In the genomic region with DNA sequence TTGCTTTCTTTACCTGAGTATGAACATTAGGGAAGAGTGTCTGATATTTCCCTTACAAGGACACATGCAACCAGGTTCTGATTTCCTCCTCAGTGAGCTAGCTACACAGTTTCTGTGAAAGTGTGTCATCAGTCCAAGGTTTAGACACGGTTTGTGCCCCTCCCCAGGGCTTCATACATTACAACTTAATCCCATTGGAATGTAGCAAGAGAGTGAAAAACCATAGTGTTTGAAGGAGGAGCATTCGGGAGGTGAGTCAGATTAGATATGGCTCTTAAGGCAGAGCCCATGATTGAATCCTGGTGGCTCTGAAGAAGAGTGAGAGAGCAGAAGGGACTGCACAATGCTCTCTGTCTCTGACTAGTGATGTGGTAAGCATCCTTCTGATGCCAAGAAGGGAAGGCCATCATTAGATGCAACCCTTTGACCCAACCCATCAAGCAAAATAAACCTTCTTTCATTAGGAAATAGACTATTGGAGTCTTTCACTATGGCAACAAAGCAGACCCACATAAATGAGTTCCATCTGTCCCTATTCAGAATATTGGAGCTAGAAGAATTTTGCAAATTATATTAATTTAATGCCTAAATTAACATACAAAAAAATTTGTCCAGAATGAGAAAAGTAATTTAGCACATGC, we compare ENCODE assay signal across 43 mouse cellular contexts. TPM values are rescaled to one million over a fixed set of nuclear protein-coding genes. Genes with fewer than 3 reads are reported as not detected.
DNase-seq lines count a peak whose midpoint lies in the region; ATAC-seq and TF ChIP-seq lines count a peak whose summit lies in the region.
"Had no signal": no experiment of that assay in that cellular context is flagged by ENCODE, and none has a peak within 500 bp of the region (broad histone marks: within the 10 kb centered on the region; RNA-seq: fewer than 3 reads in every experiment).

No protein-coding gene starts in this region.

- no peak for TF ChIP-seq POLR2A in kidney, adult 2 months (IDR thresholded peaks at IDR 0.05; ENCODE audit: low read depth, low read length)

- no peaks in the 10 kb centered on the region for H3K36me3 ChIP-seq in embryonic facial prominence, embryonic 14.5 days (ENCODE audit: control insufficient read depth, insufficient read depth, low read length)
- H3K36me3 ChIP-seq in kidney, adult 2 months (ENCODE audit: control insufficient read depth, insufficient read depth, low read length) = no peaks in the 10 kb centered on the region
- H3K36me3 ChIP-seq: embryonic facial prominence, embryonic 15.5 days; heart, embryonic 13.5 days; limb, embryonic 13.5 days; midbrain, embryonic 13.5 days; neural tube, embryonic 13.5 days had no signal

- no peaks in the 10 kb centered on the region for H3K4me1 ChIP-seq in embryonic facial prominence, embryonic 14.5 days (ENCODE audit: control insufficient read depth, insufficient read depth, low read length)
- no peaks in the 10 kb centered on the region for H3K4me1 ChIP-seq in kidney, adult 2 months (ENCODE audit: control insufficient read depth, insufficient read depth, low read length)
- H3K4me1 ChIP-seq: embryonic facial prominence, embryonic 15.5 days; heart, embryonic 13.5 days; limb, embryonic 13.5 days; midbrain, embryonic 13.5 days; neural tube, embryonic 13.5 days had no signal

- no peak overlapping the region for H3K4me3 ChIP-seq in embryonic facial prominence, embryonic 14.5 days (ENCODE audit: low read depth, low read length)
- no peak overlapping the region for H3K4me3 ChIP-seq in kidney, adult 2 months (ENCODE audit: insufficient read depth, low read depth, low read length)
- H3K4me3 ChIP-seq: embryonic facial prominence, embryonic 15.5 days; heart, embryonic 13.5 days; limb, embryonic 13.5 days; midbrain, embryonic 13.5 days; neural tube, embryonic 13.5 days had no signal

- ATAC-seq in embryonic facial prominence, embryonic 14.5 days (ENCODE audit: low read depth) = no peak; the same call in 1 of the 2 replicates
- no peak for ATAC-seq in megakaryocyte progenitor cell, adult 5-6 weeks (replicated peaks; ENCODE audit: poor library complexity)
- ATAC-seq: forebrain, embryonic 14.5 days; inflammation-experienced regulatory T-cells, adult 6 months; liver, postnatal 0 days; midbrain, embryonic 13.5 days had no signal

- peak; percentile 8 for DNase-seq in embryo, embryonic 10.5 days (ENCODE audit: low spot score)
- no peak for DNase-seq in embryo, embryonic 9.5 days (ENCODE audit: extremely low spot score)
- DNase-seq in 3134 (ENCODE audit: extremely low read depth, insufficient read length, low spot score) (peak; percentile 7), adipocyte (ENCODE audit: low spot score) (peak; percentile 26)
- peak; percentile 27 for DNase-seq in embryonic facial prominence, embryonic 14.5 days (ENCODE audit: low spot score)
- DNase-seq in frontal cortex, postnatal 14 days (ENCODE audit: low spot score in 2 of 2) = no peak
- no peak for DNase-seq in kidney, adult 2 months
- DNase-seq: adrenal gland, postnatal 25 days; cerebellum, adult 2 months; cerebellum, postnatal 14 days; heart, postnatal 10 days; kidney, adult 18-20 months; kidney, postnatal 36 days; liver, postnatal 0 days; lung, postnatal 4 days; right cerebral cortex, postnatal 14 days had no signal

- no peak for TF ChIP-seq CTCF in kidney, adult 2 months (conservative IDR thresholded peaks at IDR 0.05; ENCODE audit: insufficient read depth, insufficient read length, low read depth, low read length)

- no peak overlapping the region for H3K27ac ChIP-seq in embryonic facial prominence, embryonic 14.5 days (replicated peaks; ENCODE audit: low read depth, low read length)
- no peak overlapping the region for H3K27ac ChIP-seq in kidney, adult 2 months (ENCODE audit: insufficient read depth, low read depth, low read length)
- H3K27ac ChIP-seq: embryonic facial prominence, embryonic 15.5 days; heart, embryonic 13.5 days; hindbrain, embryonic 14.5 days; limb, embryonic 13.5 days; midbrain, embryonic 13.5 days; neural tube, embryonic 13.5 days had no signal

- H3K4me2 ChIP-seq in embryonic facial prominence, embryonic 14.5 days (ENCODE audit: low read depth, low read length) = no peak overlapping the region
- H3K4me2 ChIP-seq: embryonic facial prominence, embryonic 15.5 days; heart, embryonic 13.5 days; hindbrain, embryonic 14.5 days; limb, embryonic 13.5 days; liver, embryonic 11.5 days; midbrain, embryonic 13.5 days; neural tube, embryonic 13.5 days had no signal

- H3K27me3 ChIP-seq in embryonic facial prominence, embryonic 14.5 days (replicated peaks; ENCODE audit: control insufficient read depth, insufficient read depth, low read length) = no peaks in the 10 kb centered on the region
- H3K27me3 ChIP-seq in kidney, adult 2 months (replicated peaks; ENCODE audit: control insufficient read depth, insufficient read depth, low read length) = no peaks in the 10 kb centered on the region
- H3K27me3 ChIP-seq: embryonic facial prominence, embryonic 15.5 days; heart, embryonic 13.5 days; limb, embryonic 13.5 days; midbrain, embryonic 13.5 days; neural tube, embryonic 13.5 days had no signal

- H3K9ac ChIP-seq in embryonic facial prominence, embryonic 14.5 days (ENCODE audit: low read depth, low read length) = no peak overlapping the region
- H3K9ac ChIP-seq: embryonic facial prominence, embryonic 15.5 days; heart, embryonic 13.5 days; hindbrain, embryonic 14.5 days; limb, embryonic 13.5 days; liver, postnatal 0 days; midbrain, embryonic 13.5 days; neural tube, embryonic 13.5 days had no signal

- whole genome bisulfite sequencing in embryonic facial prominence, embryonic 14.5 days = 8% methylated on average over 2 of the region's 2 CpGs
- 68% methylated on average over 2 of the region's 2 CpGs for WGBS in kidney, adult 2 months

- no peaks in the 10 kb centered on the region for H3K9me3 ChIP-seq in embryonic facial prominence, embryonic 14.5 days (ENCODE audit: control insufficient read depth, low read length)
- H3K9me3 ChIP-seq: embryonic facial prominence, embryonic 15.5 days; heart, embryonic 13.5 days; limb, embryonic 13.5 days; midbrain, embryonic 13.5 days; neural tube, embryonic 13.5 days had no signal

RNA-seq across cellular contexts. Expression of gene Tmprss11e, which starts 22.7 kb away (rescaled TPM):
- 0.05 and 0.24 TPM in 2 replicates for polyA plus RNA-seq in embryonic facial prominence, embryonic 14.5 days (2014; fragmentation: Nextera tagmentation; extraction: Ambion mirVana)
- not detected in 2 replicates for polyA plus RNA-seq in kidney, adult 2 months (2012; rRNA removed)
- not detected in 2 replicates for total RNA-seq in megakaryocyte progenitor cell, adult 5-6 weeks (2015)
- total RNA-seq in megakaryocyte progenitor cell, adult 5-6 weeks (2017) = not detected in 2 replicates
- total RNA-seq: adrenal gland, adult 18-20 months; adrenal gland, postnatal 25 days; gastrocnemius, adult 8-10 months; gastrocnemius, postnatal 4 days; heart, adult 8-10 months; heart, postnatal 10 days; hematopoietic stem cell, adult 5-6 weeks; layer of hippocampus, postnatal 14 days; left cerebral cortex, adult 8-10 months; left cerebral cortex, postnatal 36 days; megakaryocyte-erythroid progenitor cell, adult 5-6 weeks; MEL had no signal
- polyA plus RNA-seq: brain, embryonic 14.5 days; cerebellum, adult 2 months; cortical plate, adult 2 months; forebrain, embryonic 14.5 days; frontal cortex, adult 2 months; heart, embryonic 13.5 days; kidney, embryonic 16.5 days; limb, embryonic 13.5 days; liver, embryonic 11.5 days; liver, postnatal 0 days; lung, embryonic 16.5 days; neural tube, embryonic 13.5 days; small intestine, adult 2 months; stomach, embryonic 14.5 days had no signal

RNA-seq across cellular contexts. Expression of gene Tmprss11b, which starts 46.8 kb away (rescaled TPM):
- polyA plus RNA-seq in embryonic facial prominence, embryonic 14.5 days (2014; fragmentation: Nextera tagmentation; extraction: Ambion mirVana) = 0.81 and 1.1 TPM in 2 replicates
- polyA plus RNA-seq in kidney, adult 2 months (2012; rRNA removed) = not detected in 2 replicates
- total RNA-seq in megakaryocyte progenitor cell, adult 5-6 weeks (2015) = not detected in 2 replicates
- not detected in 2 replicates for total RNA-seq in megakaryocyte progenitor cell, adult 5-6 weeks (2017)
- total RNA-seq: adrenal gland, adult 18-20 months; adrenal gland, postnatal 25 days; gastrocnemius, adult 8-10 months; gastrocnemius, postnatal 4 days; heart, adult 8-10 months; heart, postnatal 10 days; hematopoietic stem cell, adult 5-6 weeks; layer of hippocampus, postnatal 14 days; left cerebral cortex, adult 8-10 months; left cerebral cortex, postnatal 36 days; megakaryocyte-erythroid progenitor cell, adult 5-6 weeks; MEL had no signal
- polyA plus RNA-seq: cerebellum, adult 2 months; cortical plate, adult 2 months; forebrain, embryonic 14.5 days; frontal cortex, adult 2 months; heart, embryonic 13.5 days; hindbrain, embryonic 14.5 days; inflammation-experienced regulatory T-cells, adult 6 months; kidney, embryonic 16.5 days; limb, embryonic 13.5 days; liver, embryonic 11.5 days; liver, postnatal 0 days; lung, embryonic 16.5 days; midbrain, embryonic 13.5 days; neural tube, embryonic 13.5 days; small intestine, adult 2 months had no signal

Comparison
In these comparisons a context has a peak if more than half of its experiments do, and no peak if none do; other contexts are left out.
1. DNase-seq: peak in embryo, embryonic 10.5 days (single experiment), 3134 (single experiment), adipocyte (single experiment) and embryonic facial prominence, embryonic 14.5 days (single experiment); none in embryo, embryonic 9.5 days (single experiment), frontal cortex, postnatal 14 days (0 of 2) and kidney, adult 2 months (single experiment).